Mouse (Mus musculus) forebrain, embryonic 16.5 days (tissue): ENCODE measurements around the gene Tmem221. TPM values are rescaled to one million over a fixed set of nuclear protein-coding genes. Genes with fewer than 3 reads are reported as not detected.
"Not testable (repeated sequence)": the region's sequence is repeated elsewhere in the genome, so short reads cannot be mapped to it uniquely, and the experiment has no call there.

Source experiments
- ATAC-seq: fragments of 200-750 bp; cut with Nextera tagmentation; 2 replicates; pipeline ENCODE4 v1.8.0; 2017; ENCODE audit warnings: mild to moderate bottlenecking, moderate library complexity
- H3K27ac ChIP-seq: fragments of 300-500 bp; sonication (generic); 2 replicates; pipeline ENCODE4 v1.5.1; 2014; ENCODE audit warnings: low read length, control low read depth
- H3K27me3 ChIP-seq: fragments of 300-500 bp; sonication (generic); replicated peaks from 2 replicates; pipeline ENCODE4 v1.6.1; 2014; ENCODE audit warnings: low read length; ENCODE audit not compliant: control insufficient read depth, insufficient read depth
- H3K36me3 ChIP-seq: fragments of 300-500 bp; sonication (generic); 2 replicates; pipeline ENCODE4 v1.6.1; 2014; ENCODE audit not compliant: control insufficient read depth, insufficient read depth
- H3K4me1 ChIP-seq: fragments of 300-500 bp; sonication (generic); replicated peaks from 2 replicates; pipeline ENCODE4 v1.6.1; 2014; ENCODE audit warnings: low read length; ENCODE audit not compliant: control insufficient read depth, insufficient read depth
- H3K4me2 ChIP-seq: fragments of 300-500 bp; sonication (generic); 2 replicates; pipeline ENCODE4 v1.6.1; 2014; ENCODE audit warnings: mild to moderate bottlenecking, low read length, control low read depth
- H3K4me3 ChIP-seq: fragments of 300-500 bp; sonication (generic); replicated peaks from 2 replicates; pipeline ENCODE4 v1.5.1; 2014; ENCODE audit warnings: mild to moderate bottlenecking, low read length, control low read depth
- H3K9ac ChIP-seq: fragments of 300-500 bp; sonication (generic); replicated peaks from 2 replicates; pipeline ENCODE4 v1.6.1; 2014; ENCODE audit warnings: low read depth, low read length, control low read depth
- H3K9me3 ChIP-seq: fragments of 300-500 bp; sonication (generic); 2 replicates; pipeline ENCODE4 v1.6.1; 2016; ENCODE audit warnings: low read length; ENCODE audit not compliant: control insufficient read depth
- WGBS: fragments of 180-500 bp; shearing (Covaris S2); extraction: QIAGEN DNeasy Blood & Tissue Kit; methylation state at CpG from one replicate; pipeline ENCODE4 v1.1.7; 2014; 5-methylcytosine and 5-hydroxymethylcytosine counted together
- polyA plus RNA-seq: library from polyadenylated mRNA; unstranded; fragments of >200 nt; fragmentation: Nextera tagmentation; extraction: Ambion mirVana; gene quantifications from 2 replicates; pipeline ENCODE4 v1.2.1, GENCODE M21; 2015

Gene Tmem221
- polyA plus RNA-seq, 1 experiment from 2014 or later: 0.16 TPM

DNA sequence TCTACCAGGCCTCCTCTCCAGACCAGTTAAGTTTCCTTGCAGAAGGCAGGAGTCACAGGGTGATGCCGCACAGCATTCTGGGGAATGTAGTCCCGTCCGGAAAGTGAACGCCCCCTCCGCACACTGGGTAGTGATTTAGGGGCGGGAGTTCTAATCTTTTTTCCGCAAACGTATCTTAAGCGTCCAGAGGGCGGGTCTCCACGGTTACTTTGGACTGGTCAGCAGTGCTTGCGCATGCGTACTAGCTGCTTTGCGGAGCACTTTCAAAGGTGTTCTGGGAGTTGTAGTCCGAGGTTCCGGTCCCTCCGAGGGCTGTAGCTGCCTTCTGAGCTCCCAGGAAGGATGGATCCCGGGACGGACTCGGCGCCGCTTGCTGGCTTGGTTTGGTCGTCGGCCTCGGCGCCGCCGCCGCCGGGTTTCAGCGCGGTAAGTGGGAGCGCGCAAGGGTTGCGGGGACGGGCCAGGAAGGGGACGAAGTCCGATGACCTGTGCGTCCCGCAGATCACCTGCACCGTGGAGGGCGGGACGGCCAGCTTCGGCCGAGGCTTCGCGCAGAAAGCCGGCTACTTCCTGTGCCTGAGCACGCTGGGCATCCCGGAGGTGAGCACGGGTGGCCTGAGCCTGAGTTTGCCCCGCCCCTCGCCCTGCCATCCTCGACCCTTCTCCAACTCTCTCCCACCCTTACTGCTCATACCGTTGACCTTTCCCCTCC, 15.9 kb downstream of the Tmem221 start, which contains the start of gene Mvb12a:
Gene Mvb12a (plus strand): TSS at position 291 of the 712 bp plus-strand sequence.
- WGBS: under 1% methylated on average over 55 of the region's 55 CpGs
- ATAC-seq: peak; percentile 97
- H3K4me1 ChIP-seq: peaks cover 9% of the 10 kb centered on the region
- H3K9me3 ChIP-seq: no peaks in the 10 kb centered on the region
- peak within 1 kb of the TSS; percentile 93 for H3K4me2 ChIP-seq
- H3K27me3 ChIP-seq: no peaks in the 10 kb centered on the region; the same call in 1 of the 2 replicates
- H3K4me3 ChIP-seq: peak within 1 kb of the TSS; percentile 80
- H3K36me3 ChIP-seq: peaks cover 3% of the 10 kb centered on the region; the same call in 1 of the 2 replicates
- H3K27ac ChIP-seq: no peak within 1 kb of the TSS
- peak within 1 kb of the TSS; percentile 83 for H3K9ac ChIP-seq

DNA sequence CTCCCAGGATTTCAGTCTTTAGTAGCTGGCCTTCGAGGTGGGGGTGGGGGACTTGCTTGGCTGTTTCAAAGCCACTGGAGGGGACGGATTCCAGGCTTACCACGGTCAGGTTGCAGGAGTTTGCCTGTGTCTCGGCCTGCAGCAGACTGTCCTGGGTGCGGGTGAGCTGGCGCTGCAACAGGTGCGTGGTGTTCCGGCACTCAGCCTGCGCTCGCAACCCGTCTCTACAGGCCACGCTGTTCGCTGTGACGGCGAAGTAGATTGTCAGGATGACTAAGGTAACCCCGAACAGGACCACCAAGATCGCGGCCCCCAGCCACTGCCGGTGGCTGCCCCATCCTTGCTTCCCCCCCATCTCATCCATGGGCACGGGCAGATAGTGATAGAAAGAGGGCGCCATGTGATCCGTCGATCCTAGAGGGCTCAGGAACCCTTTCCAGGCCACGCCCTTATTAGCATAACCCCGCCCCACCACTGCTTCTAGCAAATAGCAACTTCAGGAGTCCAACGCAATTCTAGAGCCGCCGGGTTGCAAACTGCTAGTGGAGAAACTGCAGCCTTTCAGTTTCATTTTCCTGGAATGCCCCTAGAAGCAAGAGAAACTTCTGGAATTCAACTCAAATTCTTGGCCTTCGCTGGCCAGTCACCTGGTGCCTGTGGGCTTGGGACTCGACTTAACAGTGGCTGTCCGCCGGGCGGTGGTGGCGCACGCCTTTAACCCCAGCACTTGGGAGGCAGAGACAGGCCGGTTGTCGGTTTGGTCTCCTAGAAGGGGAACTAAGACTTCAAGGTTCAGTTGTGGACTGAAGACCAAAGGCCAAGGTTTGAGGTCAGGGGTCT, 21.4 kb downstream of the Tmem221 start, which contains the start of gene Bst2:
Gene Bst2 (minus strand): TSS at position 429 of the 840 bp plus-strand sequence.
- peaks cover 8% of the 10 kb centered on the region for H3K4me1 ChIP-seq
- peak within 1 kb of the TSS; percentile 51 for H3K4me2 ChIP-seq
- peak within 1 kb of the TSS; percentile 11; the same call in 1 of the 2 replicates for H3K9ac ChIP-seq
- no peak within 1 kb of the TSS for H3K27ac ChIP-seq
- peak within 1 kb of the TSS; percentile 31 for H3K4me3 ChIP-seq
- 0 out of 2 replicates have a peak, but pooled peaks have one; percentile 39 for ATAC-seq
- no peaks in the 10 kb centered on the region for H3K36me3 ChIP-seq
- peaks cover 12% of the 10 kb centered on the region for H3K27me3 ChIP-seq
- 4% methylated on average over 37 of the region's 37 CpGs for WGBS
- H3K9me3 ChIP-seq: no peaks in the 10 kb centered on the region

DNA sequence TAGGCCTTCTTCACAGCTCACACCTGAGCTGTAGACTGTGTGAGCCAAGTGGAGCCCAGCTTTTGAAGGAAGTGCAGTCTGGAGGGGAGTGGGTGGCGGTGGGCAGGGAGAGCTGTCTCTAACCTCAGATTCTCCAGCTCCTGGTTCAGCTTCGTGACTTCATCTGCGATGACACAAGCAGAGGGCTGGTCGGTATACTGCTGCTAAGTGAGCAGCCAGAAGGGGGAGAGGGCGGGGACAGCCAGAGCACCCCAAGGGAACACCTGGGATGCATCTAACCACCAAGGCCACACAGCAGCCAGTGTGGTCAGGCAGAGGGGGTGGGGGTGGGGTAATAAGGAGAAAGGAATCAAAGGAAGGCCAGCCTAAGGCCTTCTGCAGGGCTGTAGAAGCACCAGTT, 23.0 kb downstream of the Tmem221 start:
- ATAC-seq: no peak
- no peak overlapping the region for H3K4me3 ChIP-seq
- 70% methylated on average over 5 of the region's 5 CpGs for WGBS
- no peak overlapping the region for H3K4me2 ChIP-seq
- H3K27me3 ChIP-seq: peaks cover 12% of the 10 kb centered on the region
- H3K27ac ChIP-seq: no peak overlapping the region
- no peak overlapping the region for H3K9ac ChIP-seq
- no peaks in the 10 kb centered on the region for H3K36me3 ChIP-seq
- H3K4me1 ChIP-seq: peaks cover 8% of the 10 kb centered on the region
- H3K9me3 ChIP-seq: no peaks in the 10 kb centered on the region

GRCm38 (mm10) chr8:71534263-71534810, 24.3 kb downstream of the Tmem221 start:
- H3K4me2 ChIP-seq: no peak overlapping the region
- H3K9me3 ChIP-seq: no peaks in the 10 kb centered on the region
- H3K27me3 ChIP-seq: peaks cover 12% of the 10 kb centered on the region
- H3K4me3 ChIP-seq: no peak overlapping the region
- ATAC-seq: no peak
- peaks cover 8% of the 10 kb centered on the region for H3K4me1 ChIP-seq
- H3K36me3 ChIP-seq: no peaks in the 10 kb centered on the region
- H3K27ac ChIP-seq: no peak overlapping the region
- WGBS: 40% methylated on average over 3 of the region's 3 CpGs
- no peak overlapping the region for H3K9ac ChIP-seq

DNA sequence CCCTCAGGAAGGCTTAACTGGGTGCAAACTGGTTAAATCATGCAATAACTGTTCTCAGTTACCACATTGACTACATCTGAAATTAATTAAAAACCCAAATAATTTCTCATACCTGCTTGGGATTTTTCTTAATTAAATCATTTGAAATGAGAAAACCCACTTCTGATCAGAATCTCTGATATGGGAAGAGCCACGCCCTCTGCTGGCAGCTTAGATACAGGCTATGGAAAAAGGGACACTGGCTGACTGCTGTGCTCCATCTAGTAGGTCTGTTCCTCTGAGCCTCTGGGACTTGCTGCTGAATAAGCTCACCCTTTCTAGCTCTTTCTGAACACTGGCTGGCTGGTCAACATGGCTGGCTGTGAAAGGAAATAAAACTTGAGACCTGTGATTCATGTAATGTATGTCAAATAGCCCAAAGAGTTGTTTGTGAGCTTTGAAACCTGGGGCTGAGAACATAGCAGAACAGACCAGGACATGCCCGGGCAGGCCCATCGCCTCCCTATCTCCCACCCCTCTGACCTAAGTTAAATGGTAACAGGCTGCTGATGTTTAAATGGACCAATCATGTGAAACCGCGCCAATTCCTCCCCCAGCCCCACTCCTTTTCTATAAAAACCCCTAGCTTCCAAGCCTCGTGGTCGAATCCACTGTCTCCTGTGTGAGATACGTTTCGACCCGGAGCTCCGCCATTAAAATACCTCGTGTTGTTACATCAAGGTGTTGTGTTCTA, 27.8 kb downstream of the Tmem221 start:
- ATAC-seq, H3K4me3 ChIP-seq, H3K9me3 ChIP-seq, H3K36me3 ChIP-seq, H3K4me2 ChIP-seq, H3K4me1 ChIP-seq, H3K9ac ChIP-seq, H3K27ac ChIP-seq, H3K27me3 ChIP-seq: not testable (repeated sequence)
- WGBS: 73% methylated on average over 5 of the region's 12 CpGs

DNA sequence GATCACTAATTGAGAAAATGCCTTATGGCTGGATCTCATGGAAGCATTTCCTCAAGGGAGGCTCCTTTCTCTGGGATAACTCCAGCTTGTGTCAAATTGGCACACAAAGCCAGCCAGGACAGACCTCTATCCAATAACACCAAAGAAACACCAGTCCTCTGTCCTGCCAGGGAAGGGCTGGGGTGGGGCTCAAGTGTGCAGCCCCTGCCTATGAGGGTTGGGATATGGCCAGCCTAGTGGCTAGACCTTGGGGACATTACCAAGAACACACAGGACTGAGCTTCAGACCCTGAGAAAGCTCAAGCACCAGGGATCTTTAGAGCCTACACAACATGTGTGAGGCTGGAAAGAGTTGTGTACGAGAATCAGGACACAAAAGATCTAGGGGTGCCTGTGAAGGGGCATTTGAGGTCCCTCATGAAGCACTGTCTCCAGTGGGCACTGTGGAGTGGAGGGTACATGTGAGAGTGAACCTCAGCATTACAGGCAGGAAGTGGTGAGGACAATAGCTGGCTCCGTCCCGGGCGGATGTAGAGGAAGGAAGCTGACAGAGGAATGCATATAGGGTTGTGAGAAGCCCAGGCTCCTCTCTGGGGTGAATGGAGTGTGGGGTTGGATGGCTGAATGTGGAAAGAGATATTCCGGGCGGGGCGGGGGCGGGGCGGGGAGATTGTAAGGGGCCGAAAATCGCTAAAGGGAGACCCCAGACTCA, 30.2 kb downstream of the Tmem221 start:
- Histone ChIP-seq H3K4me2 (no peak overlapping the region), H3K4me3 (no peak overlapping the region), H3K36me3 (no peaks in the 10 kb centered on the region), H3K27ac (no peak overlapping the region), H3K9ac (no peak overlapping the region), H3K4me1 (0 out of 2 replicates have a peak, but pooled peaks cover 4% of the 10 kb centered on the region), H3K27me3 (peaks cover 16% of the 10 kb centered on the region), H3K9me3 (no peaks in the 10 kb centered on the region)
- ATAC-seq: no peak
- WGBS: 78% methylated on average over 9 of the region's 11 CpGs

- Histone ChIP-seq H3K27ac (no peak overlapping the region), H3K4me1 (0 out of 2 replicates have a peak, but pooled peaks cover 4% of the 10 kb centered on the region), H3K36me3 (no peaks in the 10 kb centered on the region), H3K9ac (no peak overlapping the region), H3K9me3 (no peaks in the 10 kb centered on the region), H3K4me2 (no peak overlapping the region), H3K4me3 (no peak overlapping the region), H3K27me3 (peaks cover 18% of the 10 kb centered on the region)
- ATAC-seq: no peak
- WGBS: 42% methylated on average over 3 of the region's 3 CpGs
Measured at GRCm38 (mm10) chr8:71527162-71527870, 31.4 kb downstream of the Tmem221 start.

GRCm38 (mm10) chr8:71526272-71526671, 32.4 kb downstream of the Tmem221 start:
- H3K9ac ChIP-seq: no peak overlapping the region
- H3K4me1 ChIP-seq: peaks cover 7% of the 10 kb centered on the region; the same call in 1 of the 2 replicates
- no peaks in the 10 kb centered on the region for H3K36me3 ChIP-seq
- H3K27me3 ChIP-seq: peaks cover 18% of the 10 kb centered on the region
- H3K9me3 ChIP-seq: no peaks in the 10 kb centered on the region
- no peak for ATAC-seq
- H3K4me3 ChIP-seq: no peak overlapping the region
- H3K4me2 ChIP-seq: no peak overlapping the region
- WGBS: 5% methylated on average over 6 of the region's 6 CpGs
- no peak overlapping the region for H3K27ac ChIP-seq
